Mouse (Mus musculus) testis, adult 2 months (tissue): Measurements from ENCODE around the gene Slc25a30.

ENCODE experiments used
- CTCF ChIP-seq: fragments of 200-500 bp; IDR thresholded peaks from 2 replicates; pipeline ENCODE4 v1.5.1; 2012; ENCODE audit warnings: low read depth, mild to moderate bottlenecking, inconsistent platforms, low read length, moderate library complexity; ENCODE audit not compliant: control insufficient read depth, insufficient read depth, insufficient replicate concordance
- POLR2A ChIP-seq: fragments of 200-500 bp; IDR thresholded peaks from 2 replicates; pipeline ENCODE4 v1.6.1; 2012; ENCODE audit warnings: low read depth, mild to moderate bottlenecking, inconsistent platforms, low read length, moderate library complexity; ENCODE audit not compliant: control insufficient read depth

DNA sequence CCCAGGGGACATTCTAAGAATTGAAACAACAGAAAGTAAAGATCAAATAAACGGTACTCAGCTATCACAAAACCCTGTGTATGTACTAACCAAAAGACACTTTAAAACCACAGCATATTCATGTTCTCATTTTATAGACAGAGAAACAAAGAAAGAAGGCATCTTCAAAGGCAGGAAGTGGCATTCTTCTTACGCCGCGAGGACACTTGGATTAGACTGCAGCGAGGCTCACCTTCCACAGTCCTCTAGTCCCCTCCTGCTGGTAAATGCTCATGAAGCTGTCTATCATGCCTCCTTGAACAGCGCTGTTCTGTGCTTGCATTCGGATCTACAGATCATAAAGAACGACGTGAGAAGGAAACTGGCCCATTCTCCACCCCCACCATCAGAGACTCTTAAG, 17.5 kb downstream of the Slc25a30 start:
- TF ChIP-seq CTCF (no peak), POLR2A (no peak)
